Mouse (Mus musculus) MEL (cell line): Measurements from ENCODE around the gene Rhoj. TPM values are rescaled to one million over a fixed set of nuclear protein-coding genes. Genes with fewer than 3 reads are reported as not detected.

ENCODE experiments used
- DNase-seq: peaks from one replicate; pipeline ENCODE4 v3.0.0; 2011; ENCODE audit warnings: low read depth, low spot score
- H3K27ac ChIP-seq: 2 replicates; pipeline ENCODE4 v1.5.1; 2012; ENCODE audit warnings: low read depth, mild to moderate bottlenecking, control low read depth, low read length, moderate library complexity; ENCODE audit not compliant: control insufficient read depth
- H3K27me3 ChIP-seq, 2 experiments: fragments of 150-350 bp in 1 of 2; sonication (generic) in 1 of 2; 2 replicates each; pipeline ENCODE4 v1.6.1; 2012; ENCODE audit warnings: low read length in 2 of 2, mild to moderate bottlenecking in 2 of 2, improper control_type of control experiment in 1 of 2, moderate library complexity in 1 of 2; ENCODE audit not compliant: insufficient read depth in 2 of 2, control insufficient read depth in 1 of 2
- H3K36me3 ChIP-seq, 2 experiments: 2 replicates each; pipeline ENCODE4 v1.6.1; 2012 to 2014; ENCODE audit warnings: low read length in 2 of 2, improper control_type of control experiment in 1 of 2, inconsistent platforms in 1 of 2, mild to moderate bottlenecking in 1 of 2; ENCODE audit not compliant: insufficient read depth in 2 of 2, control insufficient read depth in 1 of 2
- H3K4me1 ChIP-seq, 2 experiments: fragments of 150-350 bp in 1 of 2; sonication (generic) in 1 of 2; 2 replicates each; pipeline ENCODE4 v1.6.1; 2012; ENCODE audit warnings: low read length in 2 of 2, improper control_type of control experiment in 1 of 2, mild to moderate bottlenecking in 1 of 2; ENCODE audit not compliant: insufficient read depth in 2 of 2, control insufficient read depth in 1 of 2
- H3K4me3 ChIP-seq, 2 experiments: fragments of 150-350 bp in 1 of 2; sonication (generic) in 1 of 2; 2 replicates each; pipeline ENCODE4 v1.5.1; 2012; ENCODE audit warnings: low read depth in 2 of 2, low read length in 2 of 2, mild to moderate bottlenecking in 2 of 2, moderate library complexity in 2 of 2, control low read depth in 1 of 2, improper control_type of control experiment in 1 of 2; ENCODE audit not compliant: control insufficient read depth in 1 of 2, insufficient read depth in 1 of 2
- H3K79me2 ChIP-seq: 2 replicates; pipeline ENCODE4 v1.6.1; 2012; ENCODE audit warnings: mild to moderate bottlenecking, low read length, moderate library complexity; ENCODE audit not compliant: control insufficient read depth, poor library complexity, insufficient read depth
- H3K9ac ChIP-seq: 2 replicates; pipeline ENCODE4 v1.6.1; 2012; ENCODE audit warnings: low read depth, mild to moderate bottlenecking, control low read depth, low read length, moderate library complexity; ENCODE audit not compliant: control insufficient read depth, poor library complexity, severe bottlenecking
- H3K9me3 ChIP-seq: fragments of 150-350 bp; sonication (generic); replicated peaks from 2 replicates; pipeline ENCODE4 v1.6.1; 2012; ENCODE audit warnings: mild to moderate bottlenecking, low read length, improper control_type of control experiment, moderate library complexity; ENCODE audit not compliant: insufficient read depth
- BHLHE40 ChIP-seq: IDR thresholded peaks from 2 replicates; pipeline ENCODE4 v1.6.1; 2012; ENCODE audit warnings: low read depth, mild to moderate bottlenecking, inconsistent platforms, low read length, improper control_type of control experiment, borderline replicate concordance
- CHD1 ChIP-seq: IDR thresholded peaks from 2 replicates; pipeline ENCODE4 v1.6.1; 2012; ENCODE audit warnings: low read depth, mild to moderate bottlenecking, inconsistent platforms, low read length, improper control_type of control experiment
- CHD2 ChIP-seq: IDR thresholded peaks from 2 replicates; pipeline ENCODE4 v1.6.1; 2011; ENCODE audit warnings: low read length, improper control_type of control experiment
- CTCF ChIP-seq, 3 experiments: IDR thresholded peaks in 2 of 3; conservative IDR thresholded peaks in 1 of 3; 2 replicates each; pipeline ENCODE4 v1.5.1; 2011 to 2012; ENCODE audit warnings: low read length in 3 of 3, low read depth in 2 of 3, mild to moderate bottlenecking in 2 of 3, improper control_type of control experiment in 1 of 3, inconsistent platforms in 1 of 3, mixed read lengths in 1 of 3, moderate library complexity in 1 of 3; ENCODE audit not compliant: control insufficient read depth in 1 of 3, insufficient read depth in 1 of 3, poor library complexity in 1 of 3, severe bottlenecking in 1 of 3
- E2F4 ChIP-seq: IDR thresholded peaks from 2 replicates; pipeline ENCODE4 v1.6.1; 2011; ENCODE audit warnings: low read depth, low read length, improper control_type of control experiment, borderline replicate concordance
- ELF1 ChIP-seq: IDR thresholded peaks from 2 replicates; pipeline ENCODE4 v1.6.1; 2014; ENCODE audit warnings: low read depth, mild to moderate bottlenecking, inconsistent platforms, low read length, improper control_type of control experiment, moderate library complexity
- GABPA ChIP-seq: IDR thresholded peaks from 2 replicates; pipeline ENCODE4 v1.6.1; 2012; ENCODE audit warnings: low read depth, mild to moderate bottlenecking, inconsistent platforms, low read length, improper control_type of control experiment, moderate library complexity
- GATA1 ChIP-seq: IDR thresholded peaks from 2 replicates; pipeline ENCODE4 v1.6.1; 2011; ENCODE audit warnings: low read depth, low read length, improper control_type of control experiment
- HCFC1 ChIP-seq: IDR thresholded peaks from 2 replicates; pipeline ENCODE4 v1.6.1; 2012; ENCODE audit warnings: low read depth, mild to moderate bottlenecking, inconsistent platforms, low read length, improper control_type of control experiment, moderate library complexity
- JUND ChIP-seq: IDR thresholded peaks from 2 replicates; pipeline ENCODE4 v1.6.1; 2011; ENCODE audit warnings: low read depth, mild to moderate bottlenecking, improper control_type of control experiment, low read length
- MAFK ChIP-seq: IDR thresholded peaks from 2 replicates; pipeline ENCODE4 v1.6.1; 2011; ENCODE audit warnings: low read depth, mild to moderate bottlenecking, low read length, improper control_type of control experiment, borderline replicate concordance
- MXI1 ChIP-seq: IDR thresholded peaks from 2 replicates; pipeline ENCODE4 v1.6.1; 2011; ENCODE audit warnings: mild to moderate bottlenecking, low read depth, low read length, improper control_type of control experiment
- NRF1 ChIP-seq: IDR thresholded peaks from 2 replicates; pipeline ENCODE4 v1.6.1; 2014; ENCODE audit warnings: low read depth, mild to moderate bottlenecking, inconsistent platforms, low read length, improper control_type of control experiment, moderate library complexity; ENCODE audit not compliant: poor library complexity, insufficient read depth, severe bottlenecking
- POLR2A ChIP-seq, 2 experiments: IDR thresholded peaks; 2 replicates each; pipeline ENCODE4 v1.6.1; 2011 to 2012; ENCODE audit warnings: low read length in 2 of 2, mild to moderate bottlenecking in 2 of 2, control low read depth in 1 of 2, improper control_type of control experiment in 1 of 2, low read depth in 1 of 2, moderate library complexity in 1 of 2; ENCODE audit not compliant: control insufficient read depth in 1 of 2, insufficient read depth in 1 of 2, poor library complexity in 1 of 2
- SIN3A ChIP-seq: IDR thresholded peaks from 2 replicates; pipeline ENCODE4 v1.6.1; 2012; ENCODE audit warnings: low read length, improper control_type of control experiment, inconsistent platforms
- SMC3 ChIP-seq: IDR thresholded peaks from 2 replicates; pipeline ENCODE4 v1.6.1; 2011; ENCODE audit warnings: low read depth, low read length, improper control_type of control experiment
- TBP ChIP-seq: IDR thresholded peaks from 2 replicates; pipeline ENCODE4 v1.8.0; 2011; ENCODE audit warnings: low read depth, low read length, improper control_type of control experiment
- UBTF ChIP-seq: IDR thresholded peaks from 2 replicates; pipeline ENCODE4 v1.6.1; 2012; ENCODE audit warnings: low read depth, mild to moderate bottlenecking, inconsistent platforms, low read length, improper control_type of control experiment, moderate library complexity, borderline replicate concordance; ENCODE audit not compliant: insufficient read depth
- ZC3H11A ChIP-seq: IDR thresholded peaks from 2 replicates; pipeline ENCODE4 v1.6.1; 2012; ENCODE audit warnings: low read depth, mild to moderate bottlenecking, inconsistent platforms, low read length, improper control_type of control experiment
- ZNF384 ChIP-seq: IDR thresholded peaks from 2 replicates; pipeline ENCODE4 v1.6.1; 2012; ENCODE audit warnings: low read depth, mild to moderate bottlenecking, inconsistent platforms, low read length, improper control_type of control experiment
- polyA plus RNA-seq, 2 experiments: library from polyadenylated mRNA; stranded (reverse) in 1 of 2; unstranded in 1 of 2; fragments of >175 nt in 1 of 2; fragments of >200 nt in 1 of 2; gene quantifications; 2 replicates each; pipeline versions ENCODE4 v1.2.1 to v1.2.4; 2012; ENCODE audit warnings: low replicate concordance in 2 of 2, low read depth in 1 of 2; ENCODE audit not compliant: insufficient read length in 2 of 2, insufficient read depth in 1 of 2, missing spikeins in 1 of 2
- total RNA-seq: library from RNA; depleted of rRNA; stranded (reverse); fragments of 300-350 nt; gene quantifications from 2 replicates; pipeline ENCODE4 v1.2.3, GENCODE M21; 2012

Rhoj gene
- total and polyA plus RNA-seq, 3 experiments, result not detected

- TF ChIP-seq NRF1 (no peak), CTCF (IDR thresholded peaks at IDR 0.05 in 2 of 3, conservative IDR thresholded peaks at IDR 0.05 in 1 of 3; ENCODE audit: control insufficient read depth in 1 of 3, insufficient read depth in 1 of 3, low read depth in 2 of 3, low read length in 3 of 3, poor library complexity in 1 of 3, severe bottlenecking in 1 of 3) (no peak), CHD1 (no peak), MAFK (no peak), MXI1 (no peak), ELF1 (no peak), GATA1 (no peak), SIN3A (no peak), POLR2A (IDR thresholded peaks at IDR 0.05; ENCODE audit: control insufficient read depth in 1 of 2, insufficient read depth in 1 of 2, low read depth in 1 of 2, low read length in 2 of 2, poor library complexity in 1 of 2) (no peak), UBTF (no peak), JUND (no peak), BHLHE40 (no peak), ZNF384 (no peak), TBP (no peak)
- no peak for DNase-seq
- Histone ChIP-seq H3K9ac (no peak overlapping the region), H3K27me3 (peaks cover 0 to 4% of the 10 kb centered on the region in 2 experiments; a peak in 3 of 4 replicates), H3K4me1 (no peaks in the 10 kb centered on the region), H3K79me2 (no peaks in the 10 kb centered on the region), H3K36me3 (no peaks in the 10 kb centered on the region), H3K27ac (no peak overlapping the region), H3K4me3 (no peak overlapping the region), H3K9me3 (no peaks in the 10 kb centered on the region)
Measured at GRCm38 (mm10) chr12:75396616-75397015, 88.5 kb downstream of the Rhoj start.

DNA sequence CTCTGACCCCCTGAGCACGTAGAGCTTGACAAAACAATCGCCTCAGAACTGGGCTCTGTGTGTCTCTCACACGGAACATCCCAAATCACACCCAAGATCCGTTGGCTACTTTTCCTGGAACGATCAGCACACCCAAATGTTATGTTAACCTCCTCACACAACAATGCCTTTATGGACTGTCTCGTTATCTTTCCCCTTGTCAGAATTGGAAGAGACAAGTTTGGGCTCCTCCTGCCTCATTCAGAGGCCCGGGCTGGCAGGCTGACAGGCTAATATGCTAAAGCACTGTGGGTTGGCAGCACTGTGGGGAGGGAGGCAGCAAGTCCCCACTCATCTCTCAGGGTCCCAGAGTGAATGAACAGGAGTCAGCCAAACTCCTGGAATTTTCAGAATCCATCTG, 89.0 kb downstream of the Rhoj start:
- H3K9ac ChIP-seq, result no peak overlapping the region
- TF ChIP-seq SMC3 (no peak), CHD2 (no peak), E2F4 (no peak), UBTF (no peak), ZC3H11A (no peak), ELF1 (no peak), MXI1 (no peak), JUND (no peak), SIN3A (no peak), CHD1 (no peak), TBP (no peak), MAFK (no peak), GABPA (no peak), HCFC1 (no peak)
- no peaks in the 10 kb centered on the region for H3K36me3 ChIP-seq
- no peaks in the 10 kb centered on the region for H3K4me1 ChIP-seq
- H3K9me3 ChIP-seq, result no peaks in the 10 kb centered on the region
- no peaks in the 10 kb centered on the region for H3K79me2 ChIP-seq
- no peak overlapping the region for H3K4me3 ChIP-seq
- H3K27ac ChIP-seq, result no peak overlapping the region
- DNase-seq, result no peak
- H3K27me3 ChIP-seq, result peaks cover 0 to 6% of the 10 kb centered on the region in 2 experiments; a peak in 3 of 4 replicates
